ENCODE assay signal across 23 mouse cellular contexts in the genomic region with DNA sequence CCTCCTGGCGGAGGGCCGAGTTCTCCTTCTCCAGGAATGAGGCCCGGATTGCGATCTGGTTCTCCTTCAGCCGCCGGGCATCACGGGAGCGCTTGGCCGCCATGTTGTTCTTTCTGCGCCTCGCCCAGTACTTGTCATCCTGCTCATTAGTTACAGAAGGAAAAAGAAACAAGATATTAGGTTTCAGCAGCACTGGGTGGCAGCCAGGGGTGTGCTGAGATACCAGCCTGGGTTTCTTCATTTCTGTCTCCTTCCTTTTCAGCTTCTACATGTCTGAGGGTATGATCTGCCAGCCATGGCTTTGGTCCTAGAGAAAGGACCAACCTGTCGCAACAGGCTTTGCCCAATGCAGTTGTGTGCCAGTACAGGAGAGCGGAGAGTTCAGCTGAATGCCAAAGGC. TPM values are rescaled to one million over a fixed set of nuclear protein-coding genes. Genes with fewer than 3 reads are reported as not detected.
DNase-seq lines count a peak whose midpoint lies in the region; ATAC-seq and TF ChIP-seq lines count a peak whose summit lies in the region.
"Had no signal": no experiment of that assay in that cellular context is flagged by ENCODE, and none has a peak within 500 bp of the region (broad histone marks: within the 10 kb centered on the region; RNA-seq: fewer than 3 reads in every experiment).

No protein-coding gene starts in this region.

- no peaks in the 10 kb centered on the region for H3K9me3 ChIP-seq in liver, postnatal 0 days (ENCODE audit: low read length)
- H3K9me3 ChIP-seq in forebrain, postnatal 0 days (ENCODE audit: low read length) = no peaks in the 10 kb centered on the region
- H3K9me3 ChIP-seq: forebrain, embryonic 12.5 days; heart, embryonic 10.5 days; hindbrain, embryonic 12.5 days had no signal

- no peak overlapping the region for H3K27ac ChIP-seq in liver, adult 2 months (replicated peaks; ENCODE audit: insufficient read depth, low read depth, low read length)
- no peak overlapping the region for H3K27ac ChIP-seq in liver, postnatal 0 days (ENCODE audit: low read depth)
- no peak overlapping the region for H3K27ac ChIP-seq in forebrain, postnatal 0 days (ENCODE audit: low read depth, low read length)
- H3K27ac ChIP-seq: forebrain, embryonic 12.5 days; heart, embryonic 10.5 days; hindbrain, embryonic 12.5 days had no signal

- H3K4me2 ChIP-seq in liver, postnatal 0 days (ENCODE audit: low read depth, low read length) = no peak overlapping the region
- H3K4me2 ChIP-seq in forebrain, postnatal 0 days (ENCODE audit: low read depth) = no peak overlapping the region
- H3K4me2 ChIP-seq: forebrain, embryonic 12.5 days; hindbrain, embryonic 12.5 days had no signal

- no peak for ATAC-seq in liver, postnatal 0 days
- no peak for ATAC-seq in forebrain, postnatal 0 days
- ATAC-seq: activated CD4-positive, CD25-positive, alpha-beta regulatory T cell, adult 4 months; forebrain, embryonic 16.5 days; hindbrain, embryonic 16.5 days; inflammation-experienced regulatory T-cells, adult 6 months; intestine, postnatal 0 days had no signal

- WGBS in liver, adult 2 months = 85% methylated on average over 13 of the region's 13 CpGs
- WGBS in liver, postnatal 0 days (ENCODE audit: insufficient replicate concordance) = 85% methylated on average over 13 of the region's 13 CpGs
- 97% methylated on average over 13 of the region's 13 CpGs for WGBS in forebrain, postnatal 0 days

- no peak overlapping the region for H3K9ac ChIP-seq in liver, adult 2 months (ENCODE audit: low read depth, low read length)
- H3K9ac ChIP-seq in liver, postnatal 0 days (replicated peaks) = no peak overlapping the region
- no peak overlapping the region for H3K9ac ChIP-seq in forebrain, postnatal 0 days
- H3K9ac ChIP-seq: forebrain, embryonic 12.5 days; hindbrain, embryonic 12.5 days had no signal

- intact Hi-C loops in left cerebral cortex, postnatal 36 days (cut with DNase I) = no loop called here

- no peaks in the 10 kb centered on the region for H3K79me2 ChIP-seq in liver, adult 2 months (ENCODE audit: control insufficient read depth, insufficient read depth, low read length)

- no peak for TF ChIP-seq CTCF in liver, adult 2 months (IDR thresholded peaks at IDR 0.05; ENCODE audit: low read depth, low read length)
- TF ChIP-seq CTCF in liver, postnatal 0 days (IDR thresholded peaks at IDR 0.05; ENCODE audit: low read depth) = no peak
- no peak for TF ChIP-seq CTCF in forebrain, postnatal 0 days (IDR thresholded peaks at IDR 0.05; ENCODE audit: low read depth)

- no peak overlapping the region for H3K4me3 ChIP-seq in liver, adult 2 months (ENCODE audit: insufficient read depth, low read depth, low read length)
- H3K4me3 ChIP-seq in liver, postnatal 0 days (ENCODE audit: low read depth, low read length) = no peak overlapping the region
- no peak overlapping the region for H3K4me3 ChIP-seq in forebrain, postnatal 0 days (ENCODE audit: low read depth, low read length)
- H3K4me3 ChIP-seq: erythroblast, embryonic 14.5 days; forebrain, embryonic 12.5 days; heart, embryonic 10.5 days; hindbrain, embryonic 12.5 days had no signal

- TF ChIP-seq POLR2A in liver, adult 2 months (IDR thresholded peaks at IDR 0.05; ENCODE audit: extremely low read depth, insufficient read depth, low read length) = no peak

- no peaks in the 10 kb centered on the region for H3K27me3 ChIP-seq in liver, adult 2 months (ENCODE audit: control insufficient read depth, insufficient read depth, low read length)
- no peaks in the 10 kb centered on the region for H3K27me3 ChIP-seq in liver, postnatal 0 days (ENCODE audit: insufficient read depth, low read length)
- no peaks in the 10 kb centered on the region for H3K27me3 ChIP-seq in forebrain, postnatal 0 days (ENCODE audit: insufficient read depth, low read length)
- H3K27me3 ChIP-seq: forebrain, embryonic 12.5 days; hindbrain, embryonic 12.5 days had no signal

- peaks cover 30% of the 10 kb centered on the region for H3K36me3 ChIP-seq in liver, adult 2 months (ENCODE audit: control insufficient read depth, insufficient read depth, low read length)
- 0 out of 2 replicates have a peak, but pooled peaks cover 3% of the 10 kb centered on the region for H3K36me3 ChIP-seq in liver, postnatal 0 days (replicated peaks; ENCODE audit: insufficient read depth, low read length)
- H3K36me3 ChIP-seq in forebrain, postnatal 0 days (ENCODE audit: insufficient read depth) = no peaks in the 10 kb centered on the region
- H3K36me3 ChIP-seq: forebrain, embryonic 12.5 days; heart, embryonic 10.5 days; hindbrain, embryonic 12.5 days had no signal

- H3K4me1 ChIP-seq in liver, adult 2 months (ENCODE audit: control insufficient read depth, insufficient read depth, low read length) = peaks cover 11% of the 10 kb centered on the region
- H3K4me1 ChIP-seq in liver, postnatal 0 days (ENCODE audit: insufficient read depth) = no peaks in the 10 kb centered on the region
- no peaks in the 10 kb centered on the region for H3K4me1 ChIP-seq in forebrain, postnatal 0 days (ENCODE audit: insufficient read depth)
- H3K4me1 ChIP-seq: forebrain, embryonic 12.5 days; heart, embryonic 10.5 days; hindbrain, embryonic 12.5 days had no signal

- no peak for TF ChIP-seq EP300 in liver, postnatal 0 days (IDR thresholded peaks at IDR 0.05; ENCODE audit: low read depth)

- peak; percentile 58 for DNase-seq in adrenal gland, postnatal 10 days
- DNase-seq in adrenal gland, postnatal 4 days (ENCODE audit: low spot score in 2 of 2) = no peak
- DNase-seq in liver, adult 2 months (ENCODE audit: extremely low read depth, low read depth, low spot score) = peak; percentile 71
- no peak for DNase-seq in liver, postnatal 0 days
- DNase-seq in gonadal fat pad, adult 2 months (ENCODE audit: low read depth) = peak; percentile 75
- DNase-seq in forebrain, postnatal 0 days = no peak
- DNase-seq in left cerebral cortex, postnatal 36 days (ENCODE audit: low spot score in 2 of 2) = no peak
- DNase-seq: cerebellum, adult 11-12 months; cerebellum, adult 9-10 months; cerebellum, postnatal 25 days; gastrocnemius, postnatal 36 days; heart, adult 18-20 months; heart, postnatal 10 days; heart, postnatal 4 days had no signal

RNA-seq across cellular contexts. Expression of a gene that starts 49.9 kb away (rescaled TPM):
- total RNA-seq in adrenal gland, postnatal 10 days (2021) = 10 to 100 TPM; 22.5 to 22.8 TPM
- total RNA-seq in adrenal gland, postnatal 4 days (2021) = 10 to 100 TPM; 17.0 to 18.7 TPM
- 12.1 and 13.7 TPM in 2 replicates for total RNA-seq in liver, adult 2 months (2014; rRNA removed)
- polyA plus RNA-seq in liver, adult 2 months (2012; rRNA removed) = 18.3 and 25.2 TPM in 2 replicates
- 8.8 and 9.6 TPM in 2 replicates for polyA plus RNA-seq in liver, postnatal 0 days (2015; fragmentation: Nextera tagmentation; extraction: Ambion mirVana)
- 12.8 and 14.3 TPM in 2 replicates for polyA plus RNA-seq in gonadal fat pad, adult 2 months (2012; rRNA removed)
- 5.7 and 6.8 TPM in 2 replicates for total RNA-seq in forebrain, postnatal 0 days (2014; rRNA removed)
- 5.5 and 9.7 TPM in 2 replicates for polyA plus RNA-seq in forebrain, postnatal 0 days (2015; fragmentation: Nextera tagmentation; extraction: Ambion mirVana)
- total RNA-seq in left cerebral cortex, postnatal 36 days (2021) = 100 to 1,000 TPM; 134 to 138 TPM

Comparison
In these comparisons a context has a peak if more than half of its experiments do, and no peak if none do; other contexts are left out.
1. DNase-seq: peak in adrenal gland, postnatal 10 days (single experiment), liver, adult 2 months (single experiment) and gonadal fat pad, adult 2 months (single experiment); none in adrenal gland, postnatal 4 days (0 of 2), liver, postnatal 0 days (single experiment), forebrain, postnatal 0 days (single experiment) and left cerebral cortex, postnatal 36 days (0 of 2).